Mouse (Mus musculus) limb, embryonic 11.5 days (tissue): ENCODE measurements around the gene Stxbp6. TPM values are rescaled to one million over a fixed set of nuclear protein-coding genes. Genes with fewer than 3 reads are reported as not detected.
A peak's percentile ranks its signal among the peaks of the same experiment; 100 is the strongest.

Experiments used
- ATAC-seq: fragments of 200-750 bp; cut with Nextera tagmentation; 2 replicates; pipeline ENCODE4 v1.8.0; 2017; ENCODE audit warnings: low read depth; ENCODE audit not compliant: insufficient number of reproducible peaks, low FRiP score, low TSS enrichment
- DNase-seq: peaks from one replicate; pipeline ENCODE4 v3.0.0-alpha.2; 2015; ENCODE audit warnings: low spot score
- H3K27ac ChIP-seq: fragments of 300-500 bp; sonication (generic); replicated peaks from 2 replicates; pipeline ENCODE4 v1.5.1; 2014; ENCODE audit warnings: low read depth, mild to moderate bottlenecking, low read length
- H3K27me3 ChIP-seq: fragments of 300-500 bp; sonication (generic); 2 replicates; pipeline ENCODE4 v1.6.1; 2014; ENCODE audit warnings: mild to moderate bottlenecking, low read length, mixed read lengths; ENCODE audit not compliant: control insufficient read depth, insufficient read depth
- H3K36me3 ChIP-seq: fragments of 300-500 bp; sonication (generic); 2 replicates; pipeline ENCODE4 v1.6.1; 2014; ENCODE audit warnings: mild to moderate bottlenecking, low read length, moderate library complexity, mixed read lengths; ENCODE audit not compliant: control insufficient read depth, insufficient read depth
- H3K4me1 ChIP-seq: fragments of 300-500 bp; sonication (generic); 2 replicates; pipeline ENCODE4 v1.6.1; 2014; ENCODE audit warnings: low read length, mixed read lengths; ENCODE audit not compliant: control insufficient read depth, insufficient read depth
- H3K4me2 ChIP-seq: fragments of 300-500 bp; sonication (generic); 2 replicates; pipeline ENCODE4 v1.6.1; 2014; ENCODE audit warnings: low read depth, mild to moderate bottlenecking, moderate library complexity; ENCODE audit not compliant: severe bottlenecking
- H3K4me3 ChIP-seq: fragments of 300-500 bp; sonication (generic); 2 replicates; pipeline ENCODE4 v1.5.1; 2014; ENCODE audit warnings: low read depth, low read length
- H3K9ac ChIP-seq: fragments of 300-500 bp; sonication (generic); 2 replicates; pipeline ENCODE4 v1.6.1; 2014; ENCODE audit warnings: mild to moderate bottlenecking, low read length
- H3K9me3 ChIP-seq: fragments of 300-500 bp; sonication (generic); 2 replicates; pipeline ENCODE4 v1.6.1; 2016; ENCODE audit warnings: low read length; ENCODE audit not compliant: control insufficient read depth
- WGBS: fragments of 180-500 bp; shearing (Covaris S2); extraction: QIAGEN DNeasy Blood & Tissue Kit; methylation state at CpG from one replicate; pipeline ENCODE4 v1.1.7; 2014; 5-methylcytosine and 5-hydroxymethylcytosine counted together
- polyA plus RNA-seq: library from polyadenylated mRNA; unstranded; fragments of >200 nt; fragmentation: Nextera tagmentation; extraction: Ambion mirVana; gene quantifications from 2 replicates; pipeline ENCODE4 v1.2.1, GENCODE M21; 2014

Gene Stxbp6
- polyA plus RNA-seq, 1 experiment from 2014 or later, result 16.4 TPM

DNA sequence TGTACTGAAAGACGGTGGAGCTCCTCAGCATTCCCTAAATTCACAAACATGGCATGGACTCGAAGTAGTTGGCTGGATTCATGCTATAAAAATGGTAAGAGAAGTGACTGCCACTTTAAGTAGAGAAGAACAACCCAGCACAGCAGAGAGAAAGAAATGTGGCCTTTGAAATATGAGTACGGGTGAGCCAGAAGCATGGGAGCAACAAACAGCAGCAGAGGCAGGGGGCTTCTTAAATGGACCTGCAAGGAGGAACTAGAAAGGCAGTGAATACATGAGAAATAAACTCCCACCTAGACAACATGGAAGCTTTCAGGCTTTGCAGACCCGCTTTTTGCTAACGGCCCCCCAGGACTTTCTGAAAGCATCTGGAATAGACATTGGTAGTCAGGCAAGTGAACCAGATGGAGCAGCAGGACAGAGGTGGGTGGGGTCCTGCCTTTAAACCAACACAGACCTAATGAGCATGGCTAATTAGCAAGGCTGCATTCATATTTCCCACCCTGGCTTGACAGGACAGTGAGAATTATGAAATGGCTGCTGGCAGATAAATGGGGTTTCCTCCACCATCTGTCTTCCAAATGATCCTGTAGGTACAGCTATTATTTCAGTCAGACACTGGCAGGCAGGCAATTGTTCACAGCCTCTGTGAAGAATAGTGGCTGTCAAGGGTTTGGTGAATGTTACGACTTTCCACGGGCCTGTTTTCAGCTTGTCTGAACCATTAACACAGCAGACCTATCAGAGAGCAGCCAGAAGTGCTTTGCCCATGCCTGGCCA lies 234.7 kb downstream of the Stxbp6 start:
- Histone ChIP-seq H3K9me3 (no peaks in the 10 kb centered on the region), H3K4me2 (no peak overlapping the region), H3K4me1 (peaks cover 3% of the 10 kb centered on the region; the same call in 1 of the 2 replicates), H3K27me3 (no peaks in the 10 kb centered on the region), H3K27ac (no peak overlapping the region), H3K9ac (no peak overlapping the region), H3K36me3 (no peaks in the 10 kb centered on the region), H3K4me3 (no peak overlapping the region)
- peak; percentile 60; the same call in 1 of the 2 replicates for ATAC-seq
- WGBS, result 4% methylated on average over 7 of the region's 7 CpGs
- DNase-seq, result peak; percentile 44

DNA sequence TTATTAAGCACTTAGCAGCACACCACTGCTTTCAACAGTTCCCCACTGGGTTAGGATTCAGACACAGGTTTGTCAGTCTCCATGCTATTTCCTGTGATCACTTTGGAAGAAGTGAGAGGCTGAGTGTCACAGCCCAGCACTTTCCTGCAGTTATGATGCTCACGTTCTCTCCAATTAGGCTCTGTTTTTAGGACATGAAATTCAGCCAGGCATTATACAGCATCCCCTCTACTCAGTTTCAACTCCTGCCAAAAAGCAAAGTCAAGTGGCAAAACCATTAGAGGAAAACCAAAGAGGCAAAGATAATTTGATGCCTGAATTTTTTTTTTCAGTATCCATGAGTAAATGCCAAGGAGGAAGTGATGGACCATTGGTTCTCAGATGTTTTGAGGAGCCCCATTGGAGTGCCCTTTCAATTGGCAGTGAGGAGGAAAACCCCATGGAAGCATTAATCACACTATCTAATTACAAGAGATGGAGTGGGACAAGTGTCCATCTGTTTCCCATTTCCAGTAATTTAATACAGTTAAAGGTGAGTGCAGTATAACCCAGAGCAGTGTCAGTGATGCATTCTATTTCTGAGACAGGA lies 238.5 kb downstream of the Stxbp6 start:
- Histone ChIP-seq H3K4me2 (no peak overlapping the region), H3K4me3 (no peak overlapping the region), H3K27ac (no peak overlapping the region), H3K9ac (no peak overlapping the region), H3K9me3 (no peaks in the 10 kb centered on the region), H3K27me3 (no peaks in the 10 kb centered on the region), H3K4me1 (peaks cover 3% of the 10 kb centered on the region; the same call in 1 of the 2 replicates), H3K36me3 (no peaks in the 10 kb centered on the region)
- DNase-seq (no peak), ATAC-seq (no peak)
- 23% methylated on average over 1 of the region's 1 CpGs for WGBS

DNA sequence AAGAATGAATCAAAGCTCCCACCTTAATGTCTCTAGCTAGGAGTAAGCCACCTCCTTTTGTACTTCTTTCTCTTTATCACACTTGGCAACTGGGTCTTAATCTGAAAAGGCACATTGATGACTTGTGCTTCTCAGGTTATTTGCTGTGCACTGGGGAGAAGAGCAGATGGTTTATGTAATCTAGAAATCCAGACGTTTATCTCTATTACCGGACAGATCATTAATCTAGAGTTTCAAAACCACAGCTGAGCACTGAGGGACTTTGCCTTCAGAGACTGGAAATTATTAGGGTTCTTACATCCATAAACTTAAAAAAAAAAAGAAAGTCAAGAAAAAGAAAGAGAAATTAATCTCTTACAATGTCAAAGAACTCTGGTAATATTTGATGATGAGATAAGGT lies 262.6 kb downstream of the Stxbp6 start:
- no peak overlapping the region for H3K4me3 ChIP-seq
- H3K4me1 ChIP-seq, result no peaks in the 10 kb centered on the region
- 68% methylated on average over 2 of the region's 2 CpGs for WGBS
- no peak overlapping the region for H3K9ac ChIP-seq
- ATAC-seq, result no peak
- no peak overlapping the region for H3K4me2 ChIP-seq
- no peaks in the 10 kb centered on the region for H3K9me3 ChIP-seq
- no peak for DNase-seq
- H3K27ac ChIP-seq, result no peak overlapping the region
- no peaks in the 10 kb centered on the region for H3K27me3 ChIP-seq
- H3K36me3 ChIP-seq, result no peaks in the 10 kb centered on the region

GRCm38 (mm10) chr12:44804213-44804612 lies 270.3 kb downstream of the Stxbp6 start:
- Histone ChIP-seq H3K4me2 (no peak overlapping the region), H3K27ac (no peak overlapping the region), H3K36me3 (no peaks in the 10 kb centered on the region), H3K4me1 (no peaks in the 10 kb centered on the region), H3K9ac (no peak overlapping the region), H3K27me3 (no peaks in the 10 kb centered on the region), H3K4me3 (no peak overlapping the region), H3K9me3 (no peaks in the 10 kb centered on the region)
- no peak for DNase-seq
- no peak for ATAC-seq
